Mouse (Mus musculus): ENCODE results near the gene Vmn1r83. TPM values are rescaled to one million over a fixed set of nuclear protein-coding genes. Genes with fewer than 3 reads are reported as not detected.

The Vmn1r83 gene
- total RNA-seq (2022): not detected

DNA sequence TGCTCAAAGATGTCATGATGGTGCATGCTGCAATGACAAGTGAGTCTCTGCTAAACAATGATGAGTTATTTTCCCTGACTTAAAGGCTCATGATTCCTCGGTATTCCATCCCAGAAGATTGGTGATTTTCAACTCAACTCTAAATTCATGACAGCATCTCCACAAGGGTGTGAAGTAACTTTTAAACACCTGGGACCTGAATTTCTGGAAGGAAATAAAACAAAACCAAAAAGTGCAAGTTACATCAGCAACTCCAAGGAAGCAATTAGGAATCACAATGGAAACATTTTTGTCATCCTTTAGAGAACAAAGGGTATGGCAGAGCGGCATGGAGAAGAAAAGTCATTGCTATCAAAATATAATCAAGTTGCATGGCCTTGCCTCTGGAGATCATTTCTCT lies at the start of gene Vmn1r83:
Vmn1r83 (minus strand) TSS at position 101 of the 400 bp plus-strand sequence.
- no peak for DNase-seq (ENCODE audit: low spot score)

DNA sequence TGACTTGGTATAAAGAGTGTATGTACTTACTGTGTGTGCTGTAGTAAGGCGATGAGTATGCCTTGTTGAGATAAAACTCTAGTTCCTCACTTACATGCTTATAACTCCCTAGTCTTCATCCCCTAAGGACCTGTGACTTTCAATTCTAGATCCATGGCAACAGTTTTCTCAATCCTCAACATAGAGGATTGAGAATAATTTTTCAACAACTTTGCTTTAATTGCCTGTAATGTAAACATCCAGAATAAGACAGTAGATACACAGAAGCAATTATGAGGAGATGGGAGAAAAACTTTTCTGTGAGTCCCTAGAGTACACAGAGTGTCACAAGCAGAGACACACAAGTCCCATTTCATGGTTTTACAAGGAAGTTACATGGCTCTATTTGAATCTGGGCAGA lies 39.9 kb upstream of the Vmn1r83 start, which contains the start of gene Vmn1r84:
Vmn1r84 (minus strand) TSS at position 101 of the 400 bp plus-strand sequence.
- DNase-seq (ENCODE audit: low spot score): no peak

DNA sequence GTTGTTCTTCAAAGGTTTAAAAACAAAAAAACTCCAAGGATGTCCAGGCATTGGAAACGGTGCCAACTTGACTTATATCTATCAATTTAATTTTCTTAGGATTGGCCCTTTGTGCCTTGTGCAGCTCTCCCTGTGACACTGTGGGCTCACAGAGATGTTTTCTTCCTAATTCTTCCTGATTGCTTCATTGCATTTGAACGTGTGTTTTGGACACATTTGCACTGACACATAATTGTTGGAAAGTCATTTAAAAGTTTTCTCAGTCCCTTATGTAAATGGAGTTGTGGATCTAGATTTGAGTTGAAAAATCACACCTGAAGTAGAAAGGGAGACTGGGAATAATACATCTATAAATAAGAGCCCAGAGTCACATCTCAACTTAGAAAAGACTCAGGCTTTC lies 29.2 kb downstream of the Vmn1r83 start, which contains the start of gene Vmn1r82:
Vmn1r82 (plus strand) TSS at position 301 of the 400 bp plus-strand sequence.
- no peak for DNase-seq (ENCODE audit: low spot score)

Small RNAs within 50 kb of the gene (microRNA-seq; reads per million reads assigned to microRNA genes)
- gene Gm23521: not detected

Other genes starting within 250 kb of the Vmn1r83 start
- not detected for gene Vmn1r78, start 179.2 kb downstream of the Vmn1r83 start, total RNA-seq (2022)
- not detected for gene Vmn1r79, start 158.2 kb downstream of the Vmn1r83 start, total RNA-seq (2022)
- gene Vmn1r80, start 140.2 kb downstream of the Vmn1r83 start, total RNA-seq (2022): not detected
- not detected for gene Vmn1r81, start 61.2 kb downstream of the Vmn1r83 start, total RNA-seq (2022)
- not detected for gene Vmn1r82, start 29.1 kb downstream of the Vmn1r83 start, total RNA-seq (2022)
- gene Vmn1r84, start 39.8 kb upstream of the Vmn1r83 start, total RNA-seq (2022): not detected
- gene Zfp551, start 93.3 kb upstream of the Vmn1r83 start, total RNA-seq (2022): 1 to 10 TPM; 2.3 to 2.8 (median 2.4) TPM
- gene Zfp606, start 148.8 kb upstream of the Vmn1r83 start, total RNA-seq (2022): 1 to 10 TPM; 7.3 to 9.1 (median 8.0) TPM
- not detected for gene 2900092C05Rik, start 183.0 kb upstream of the Vmn1r83 start, total RNA-seq (2022)